Mouse (Mus musculus) MEL (cell line): Measurements from ENCODE around the gene Cwf19l1. TPM values are rescaled to one million over a fixed set of nuclear protein-coding genes. Genes with fewer than 3 reads are reported as not detected.

ENCODE experiments used
- DNase-seq: peaks from one replicate; pipeline ENCODE4 v3.0.0; 2011; ENCODE audit warnings: low read depth, low spot score
- H3K27ac ChIP-seq: 2 replicates; pipeline ENCODE4 v1.5.1; 2012; ENCODE audit warnings: low read depth, mild to moderate bottlenecking, control low read depth, low read length, moderate library complexity; ENCODE audit not compliant: control insufficient read depth
- H3K27me3 ChIP-seq, 2 experiments: fragments of 150-350 bp in 1 of 2; sonication (generic) in 1 of 2; 2 replicates each; pipeline ENCODE4 v1.6.1; 2012; ENCODE audit warnings: low read length in 2 of 2, mild to moderate bottlenecking in 2 of 2, improper control_type of control experiment in 1 of 2, moderate library complexity in 1 of 2; ENCODE audit not compliant: insufficient read depth in 2 of 2, control insufficient read depth in 1 of 2
- H3K36me3 ChIP-seq, 2 experiments: 2 replicates each; pipeline ENCODE4 v1.6.1; 2012 to 2014; ENCODE audit warnings: low read length in 2 of 2, improper control_type of control experiment in 1 of 2, inconsistent platforms in 1 of 2, mild to moderate bottlenecking in 1 of 2; ENCODE audit not compliant: insufficient read depth in 2 of 2, control insufficient read depth in 1 of 2
- H3K4me1 ChIP-seq, 2 experiments: fragments of 150-350 bp in 1 of 2; sonication (generic) in 1 of 2; 2 replicates each; pipeline ENCODE4 v1.6.1; 2012; ENCODE audit warnings: low read length in 2 of 2, improper control_type of control experiment in 1 of 2, mild to moderate bottlenecking in 1 of 2; ENCODE audit not compliant: insufficient read depth in 2 of 2, control insufficient read depth in 1 of 2
- H3K4me3 ChIP-seq, 2 experiments: fragments of 150-350 bp in 1 of 2; sonication (generic) in 1 of 2; 2 replicates each; pipeline ENCODE4 v1.5.1; 2012; ENCODE audit warnings: low read depth in 2 of 2, low read length in 2 of 2, mild to moderate bottlenecking in 2 of 2, moderate library complexity in 2 of 2, control low read depth in 1 of 2, improper control_type of control experiment in 1 of 2; ENCODE audit not compliant: control insufficient read depth in 1 of 2, insufficient read depth in 1 of 2
- H3K79me2 ChIP-seq: 2 replicates; pipeline ENCODE4 v1.6.1; 2012; ENCODE audit warnings: mild to moderate bottlenecking, low read length, moderate library complexity; ENCODE audit not compliant: control insufficient read depth, poor library complexity, insufficient read depth
- H3K9ac ChIP-seq: 2 replicates; pipeline ENCODE4 v1.6.1; 2012; ENCODE audit warnings: low read depth, mild to moderate bottlenecking, control low read depth, low read length, moderate library complexity; ENCODE audit not compliant: control insufficient read depth, poor library complexity, severe bottlenecking
- H3K9me3 ChIP-seq: fragments of 150-350 bp; sonication (generic); replicated peaks from 2 replicates; pipeline ENCODE4 v1.6.1; 2012; ENCODE audit warnings: mild to moderate bottlenecking, low read length, improper control_type of control experiment, moderate library complexity; ENCODE audit not compliant: insufficient read depth
- CTCF ChIP-seq, 3 experiments: IDR thresholded peaks in 2 of 3; conservative IDR thresholded peaks in 1 of 3; 2 replicates each; pipeline ENCODE4 v1.5.1; 2011 to 2012; ENCODE audit warnings: low read length in 3 of 3, low read depth in 2 of 3, mild to moderate bottlenecking in 2 of 3, improper control_type of control experiment in 1 of 3, inconsistent platforms in 1 of 3, mixed read lengths in 1 of 3, moderate library complexity in 1 of 3; ENCODE audit not compliant: control insufficient read depth in 1 of 3, insufficient read depth in 1 of 3, poor library complexity in 1 of 3, severe bottlenecking in 1 of 3
- E2F4 ChIP-seq: IDR thresholded peaks from 2 replicates; pipeline ENCODE4 v1.6.1; 2011; ENCODE audit warnings: low read depth, low read length, improper control_type of control experiment, borderline replicate concordance
- ELF1 ChIP-seq: IDR thresholded peaks from 2 replicates; pipeline ENCODE4 v1.6.1; 2014; ENCODE audit warnings: low read depth, mild to moderate bottlenecking, inconsistent platforms, low read length, improper control_type of control experiment, moderate library complexity
- EP300 ChIP-seq, 2 experiments: IDR thresholded peaks; 2 replicates each; pipeline ENCODE4 v1.6.1; 2011; ENCODE audit warnings: improper control_type of control experiment in 2 of 2, low read length in 2 of 2, low read depth in 1 of 2, mild to moderate bottlenecking in 1 of 2
- GABPA ChIP-seq: IDR thresholded peaks from 2 replicates; pipeline ENCODE4 v1.6.1; 2012; ENCODE audit warnings: low read depth, mild to moderate bottlenecking, inconsistent platforms, low read length, improper control_type of control experiment, moderate library complexity
- GATA1 ChIP-seq: IDR thresholded peaks from 2 replicates; pipeline ENCODE4 v1.6.1; 2011; ENCODE audit warnings: low read depth, low read length, improper control_type of control experiment
- JUND ChIP-seq: IDR thresholded peaks from 2 replicates; pipeline ENCODE4 v1.6.1; 2011; ENCODE audit warnings: low read depth, mild to moderate bottlenecking, improper control_type of control experiment, low read length
- MAFK ChIP-seq: IDR thresholded peaks from 2 replicates; pipeline ENCODE4 v1.6.1; 2011; ENCODE audit warnings: low read depth, mild to moderate bottlenecking, low read length, improper control_type of control experiment, borderline replicate concordance
- MAX ChIP-seq: IDR thresholded peaks from 2 replicates; pipeline ENCODE4 v1.6.1; 2011; ENCODE audit warnings: low read length, improper control_type of control experiment
- MAZ ChIP-seq: IDR thresholded peaks from 2 replicates; pipeline ENCODE4 v1.6.1; 2012; ENCODE audit warnings: low read depth, mild to moderate bottlenecking, inconsistent platforms, low read length, improper control_type of control experiment
- MYC ChIP-seq: IDR thresholded peaks from 2 replicates; pipeline ENCODE4 v1.6.1; 2011; ENCODE audit warnings: low read depth, mild to moderate bottlenecking, low read length, improper control_type of control experiment, moderate library complexity
- NELFE ChIP-seq: IDR thresholded peaks from 2 replicates; pipeline ENCODE4 v1.6.1; 2011; ENCODE audit warnings: low read depth, low read length, improper control_type of control experiment
- POLR2A ChIP-seq, 2 experiments: IDR thresholded peaks; 2 replicates each; pipeline ENCODE4 v1.6.1; 2011 to 2012; ENCODE audit warnings: low read length in 2 of 2, mild to moderate bottlenecking in 2 of 2, control low read depth in 1 of 2, improper control_type of control experiment in 1 of 2, low read depth in 1 of 2, moderate library complexity in 1 of 2; ENCODE audit not compliant: control insufficient read depth in 1 of 2, insufficient read depth in 1 of 2, poor library complexity in 1 of 2
- POLR2AphosphoS2 ChIP-seq: IDR thresholded peaks from 2 replicates; pipeline ENCODE4 v1.6.1; 2011; ENCODE audit warnings: low read length, improper control_type of control experiment
- SIN3A ChIP-seq: IDR thresholded peaks from 2 replicates; pipeline ENCODE4 v1.6.1; 2012; ENCODE audit warnings: low read length, improper control_type of control experiment, inconsistent platforms
- SMC3 ChIP-seq: IDR thresholded peaks from 2 replicates; pipeline ENCODE4 v1.6.1; 2011; ENCODE audit warnings: low read depth, low read length, improper control_type of control experiment
- TBP ChIP-seq: IDR thresholded peaks from 2 replicates; pipeline ENCODE4 v1.8.0; 2011; ENCODE audit warnings: low read depth, low read length, improper control_type of control experiment
- TCF12 ChIP-seq: IDR thresholded peaks from 2 replicates; pipeline ENCODE4 v1.6.1; 2014; ENCODE audit warnings: low read depth, mild to moderate bottlenecking, inconsistent platforms, low read length, improper control_type of control experiment, moderate library complexity
- UBTF ChIP-seq: IDR thresholded peaks from 2 replicates; pipeline ENCODE4 v1.6.1; 2012; ENCODE audit warnings: low read depth, mild to moderate bottlenecking, inconsistent platforms, low read length, improper control_type of control experiment, moderate library complexity, borderline replicate concordance; ENCODE audit not compliant: insufficient read depth
- USF1 ChIP-seq: IDR thresholded peaks from 2 replicates; pipeline ENCODE4 v1.6.1; 2014; ENCODE audit warnings: low read depth, mild to moderate bottlenecking, inconsistent platforms, low read length, improper control_type of control experiment, moderate library complexity
- USF2 ChIP-seq, 2 experiments: IDR thresholded peaks; 2 replicates each; pipeline ENCODE4 v1.6.1; 2011 to 2012; ENCODE audit warnings: improper control_type of control experiment in 2 of 2, low read length in 2 of 2, borderline replicate concordance in 1 of 2, inconsistent platforms in 1 of 2, low read depth in 1 of 2, mild to moderate bottlenecking in 1 of 2; ENCODE audit not compliant: insufficient read depth in 1 of 2
- ZC3H11A ChIP-seq: IDR thresholded peaks from 2 replicates; pipeline ENCODE4 v1.6.1; 2012; ENCODE audit warnings: low read depth, mild to moderate bottlenecking, inconsistent platforms, low read length, improper control_type of control experiment
- ZKSCAN1 ChIP-seq: IDR thresholded peaks from 2 replicates; pipeline ENCODE4 v1.6.1; 2012; ENCODE audit warnings: low read depth, mild to moderate bottlenecking, inconsistent platforms, low read length, improper control_type of control experiment, moderate library complexity
- ZMIZ1 ChIP-seq: IDR thresholded peaks from 2 replicates; pipeline ENCODE4 v1.6.1; 2012; ENCODE audit warnings: low read depth, mild to moderate bottlenecking, inconsistent platforms, low read length, improper control_type of control experiment, moderate library complexity
- ZNF384 ChIP-seq: IDR thresholded peaks from 2 replicates; pipeline ENCODE4 v1.6.1; 2012; ENCODE audit warnings: low read depth, mild to moderate bottlenecking, inconsistent platforms, low read length, improper control_type of control experiment
- polyA plus RNA-seq, 2 experiments: library from polyadenylated mRNA; stranded (reverse) in 1 of 2; unstranded in 1 of 2; fragments of >175 nt in 1 of 2; fragments of >200 nt in 1 of 2; gene quantifications; 2 replicates each; pipeline versions ENCODE4 v1.2.1 to v1.2.4; 2012; ENCODE audit warnings: low replicate concordance in 2 of 2, low read depth in 1 of 2; ENCODE audit not compliant: insufficient read length in 2 of 2, insufficient read depth in 1 of 2, missing spikeins in 1 of 2
- total RNA-seq: library from RNA; depleted of rRNA; stranded (reverse); fragments of 300-350 nt; gene quantifications from 2 replicates; pipeline ENCODE4 v1.2.3, GENCODE M21; 2012

The Cwf19l1 gene
- total and polyA plus RNA-seq, 3 experiments: 28.2 to 68.6 TPM; not detected in 1

- DNase-seq: no peak
These were observed 49.4 kb downstream of the Cwf19l1 start for GRCm38 (mm10) chr19:44086278-44086677.

GRCm38 (mm10) chr19:44080920-44081319 lies 54.8 kb downstream of the Cwf19l1 start:
- no peak for DNase-seq

More at GRCm38 (mm10) chr19:44086278-44086677, 49.4 kb downstream of the Cwf19l1 start:
- no peak for TF ChIP-seq MAZ
- no peak for TF ChIP-seq SIN3A
- TF ChIP-seq USF2 (IDR thresholded peaks at IDR 0.05; ENCODE audit: borderline replicate concordance in 1 of 2, insufficient read depth in 1 of 2, low read depth in 1 of 2, low read length in 2 of 2): no peak
- TF ChIP-seq ZNF384: no peak
- TF ChIP-seq POLR2A (IDR thresholded peaks at IDR 0.05; ENCODE audit: control insufficient read depth in 1 of 2, insufficient read depth in 1 of 2, low read depth in 1 of 2, low read length in 2 of 2, poor library complexity in 1 of 2): no peak
- no peak for TF ChIP-seq TCF12
- TF ChIP-seq E2F4: no peak
- no peak for TF ChIP-seq POLR2AphosphoS2
- no peak for TF ChIP-seq MAX
- TF ChIP-seq ZMIZ1: no peak
- TF ChIP-seq JUND: no peak
- TF ChIP-seq MAFK: no peak
- no peak for TF ChIP-seq NELFE
- no peak for TF ChIP-seq TBP
- no peak for TF ChIP-seq GATA1
- no peak for TF ChIP-seq EP300 (IDR thresholded peaks at IDR 0.05; ENCODE audit: low read depth in 1 of 2, low read length in 2 of 2)
- TF ChIP-seq ZC3H11A: no peak
- no peak for TF ChIP-seq ELF1
- TF ChIP-seq MYC: no peak
- TF ChIP-seq USF1: no peak
- Histone ChIP-seq H3K9me3 (no peaks in the 10 kb centered on the region), H3K27ac (no peak overlapping the region), H3K4me1 (no peaks in the 10 kb centered on the region), H3K4me3 (no peak overlapping the region), H3K36me3 (peaks cover 0 to 51% of the 10 kb centered on the region in 2 experiments; a peak in 2 of 4 replicates), H3K27me3 (no peaks in the 10 kb centered on the region), H3K79me2 (no peaks in the 10 kb centered on the region), H3K9ac (no peak overlapping the region)

More at GRCm38 (mm10) chr19:44080920-44081319, 54.8 kb downstream of the Cwf19l1 start:
- Histone ChIP-seq H3K27me3 (no peaks in the 10 kb centered on the region), H3K4me1 (peaks cover 0 to 3% of the 10 kb centered on the region in 2 experiments; a peak in 2 of 4 replicates), H3K79me2 (no peaks in the 10 kb centered on the region), H3K27ac (no peak overlapping the region), H3K9ac (no peak overlapping the region), H3K4me3 (no peak overlapping the region), H3K9me3 (no peaks in the 10 kb centered on the region), H3K36me3 (peaks cover 3 to 56% of the 10 kb centered on the region in 2 experiments; a peak in 3 of 4 replicates)
- TF ChIP-seq USF1 (no peak), CTCF (IDR thresholded peaks at IDR 0.05 in 2 of 3, conservative IDR thresholded peaks at IDR 0.05 in 1 of 3; ENCODE audit: control insufficient read depth in 1 of 3, insufficient read depth in 1 of 3, low read depth in 2 of 3, low read length in 3 of 3, poor library complexity in 1 of 3, severe bottlenecking in 1 of 3) (no peak), SMC3 (no peak), EP300 (IDR thresholded peaks at IDR 0.05; ENCODE audit: low read depth in 1 of 2, low read length in 2 of 2) (no peak), ZKSCAN1 (no peak), UBTF (no peak), GABPA (no peak), JUND (no peak)
